Mouse (Mus musculus) adrenal gland (tissue): ENCODE measurements around the gene Tubgcp3.

ENCODE experiments used
- microRNA-seq, 2 experiments: library from miRNA; unstranded; fragments of <30 nt; microRNA quantifications; one replicate each; pipeline ENCODE4; 2019

Gene Tubgcp3

Small RNA genes within 50 kb of the gene (microRNA-seq; reads per million reads assigned to microRNA genes)
- 0 reads per million in 2 experiments for gene Gm26483
